Mouse (Mus musculus) heart, adult 2 months (tissue): ENCODE data around the gene Acvrl1. TPM values are rescaled to one million over a fixed set of nuclear protein-coding genes. Genes with fewer than 3 reads are reported as not detected.

ENCODE experiments used
- DNase-seq, 2 experiments: peaks; one replicate each; pipeline ENCODE4 v3.0.0; 2021
- H3K27ac ChIP-seq: fragments of 200-600 bp; 2 replicates; pipeline ENCODE4 v1.8.1; 2022
- H3K27me3 ChIP-seq: fragments of 200-500 bp; 2 replicates; pipeline ENCODE4 v1.6.1; 2012; ENCODE audit warnings: mild to moderate bottlenecking, low read length, inconsistent platforms, mixed read lengths; ENCODE audit not compliant: control insufficient read depth, insufficient read depth
- H3K36me3 ChIP-seq: fragments of 200-500 bp; 2 replicates; pipeline ENCODE4 v1.6.1; 2012; ENCODE audit warnings: low read length, inconsistent platforms; ENCODE audit not compliant: control insufficient read depth, insufficient read depth
- H3K4me1 ChIP-seq: fragments of 200-500 bp; 2 replicates; pipeline ENCODE4 v1.6.1; 2011; ENCODE audit warnings: low read length; ENCODE audit not compliant: control insufficient read depth, insufficient read depth
- H3K4me3 ChIP-seq: fragments of 200-600 bp; 2 replicates; pipeline ENCODE4 v1.8.1; 2022
- H3K79me2 ChIP-seq: fragments of 200-500 bp; replicated peaks from 2 replicates; pipeline ENCODE4 v1.6.1; 2012; ENCODE audit warnings: mild to moderate bottlenecking, inconsistent platforms, low read length, moderate library complexity, mixed read lengths; ENCODE audit not compliant: control insufficient read depth, insufficient read depth
- H3K9ac ChIP-seq: fragments of 200-500 bp; 2 replicates; pipeline ENCODE4 v1.6.1; 2012; ENCODE audit warnings: low read depth, mild to moderate bottlenecking, control low read depth, inconsistent platforms, low read length, mixed read lengths
- CTCF ChIP-seq: fragments of 200-600 bp; IDR thresholded peaks from 2 replicates; pipeline ENCODE4 v1.8.1; 2022; ENCODE audit warnings: antibody characterized with exemption, mild to moderate bottlenecking, moderate library complexity
- EP300 ChIP-seq: fragments of 200-500 bp; IDR thresholded peaks from 2 replicates; pipeline ENCODE4 v1.6.1; 2011; ENCODE audit warnings: low read depth, low read length, control low read depth; ENCODE audit not compliant: insufficient read depth
- POLR2A ChIP-seq: fragments of 200-500 bp; IDR thresholded peaks from 2 replicates; pipeline ENCODE4 v1.6.1; 2011; ENCODE audit warnings: mild to moderate bottlenecking, low read depth, low read length, control low read depth; ENCODE audit not compliant: insufficient read depth
- WGBS: fragments of 180-500 bp; shearing (Covaris S2); methylation state at CpG from one replicate; pipeline ENCODE4 v1.1.7; 2018; 5-methylcytosine and 5-hydroxymethylcytosine counted together
- intact Hi-C: fragments of 180-260 bp; cut with DNase I; formaldehyde crosslinking; loops from one replicate; pipeline ENCODE4 v1.15.1; 2025
- polyA plus RNA-seq: library from polyadenylated mRNA; depleted of rRNA; stranded (reverse); fragments of >200 nt; gene quantifications from 2 replicates; pipeline ENCODE4 v1.2.3, GENCODE M21; 2012
- total RNA-seq, 2 experiments: library from RNA; stranded (reverse); gene quantifications; 2 replicates each; pipeline ENCODE4 v1.2.3; 2021

Acvrl1 gene
- total and polyA plus RNA-seq, 3 experiments: 24.1 to 35.0 (median 29.5) TPM

GRCm38 (mm10) chr15:101163854-101164253 lies 35.5 kb downstream of the Acvrl1 start:
- TF ChIP-seq CTCF (no peak), POLR2A (no peak), EP300 (no peak)
- peak in 1 of 2 experiments; percentile 21 for DNase-seq
- H3K27ac ChIP-seq: no peak overlapping the region
- peaks cover 5% of the 10 kb centered on the region for H3K4me1 ChIP-seq
- H3K9ac ChIP-seq: no peak overlapping the region
- intact Hi-C loops: no loop called here
- H3K4me3 ChIP-seq: no peak overlapping the region
- no peaks in the 10 kb centered on the region for H3K27me3 ChIP-seq
- 69% methylated on average over 5 of the region's 5 CpGs for WGBS
- H3K79me2 ChIP-seq: no peaks in the 10 kb centered on the region
- no peaks in the 10 kb centered on the region for H3K36me3 ChIP-seq

- Histone ChIP-seq H3K4me1 (peaks cover 5% of the 10 kb centered on the region), H3K27ac (no peak overlapping the region), H3K9ac (no peak overlapping the region), H3K27me3 (no peaks in the 10 kb centered on the region), H3K36me3 (no peaks in the 10 kb centered on the region), H3K4me3 (no peak overlapping the region), H3K79me2 (no peaks in the 10 kb centered on the region)
- intact Hi-C loops: no loop called here
- DNase-seq: no peak
- no peak for TF ChIP-seq CTCF
- no peak for TF ChIP-seq POLR2A
- no peak for TF ChIP-seq EP300
- 71% methylated on average over 5 of the region's 5 CpGs for WGBS
These were observed 36.0 kb downstream of the Acvrl1 start for GRCm38 (mm10) chr15:101164291-101164690.

- DNase-seq: no peak
These were observed 37.5 kb downstream of the Acvrl1 start for GRCm38 (mm10) chr15:101165658-101166437.

DNA sequence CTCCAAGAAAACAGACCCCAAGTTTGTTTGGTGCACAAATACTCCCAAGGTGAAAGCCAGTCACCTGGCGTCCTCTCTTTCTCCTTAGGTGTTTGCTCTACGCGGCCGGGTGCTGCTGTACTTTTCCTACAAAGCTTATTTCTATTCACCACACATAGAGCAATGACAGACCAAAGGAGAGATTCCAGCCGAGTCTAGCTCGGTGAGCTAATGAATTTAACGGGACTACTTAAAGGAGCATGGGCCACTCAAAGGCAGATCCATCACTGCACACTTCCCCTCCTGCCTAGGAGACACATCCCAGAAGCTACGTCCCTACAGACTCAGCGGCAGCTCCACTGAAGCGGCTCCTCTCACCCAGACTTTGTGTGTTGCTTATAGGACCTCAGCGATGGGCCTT lies 39.2 kb downstream of the Acvrl1 start:
- intact Hi-C loops: no loop called here
- 80% methylated on average over 11 of the region's 11 CpGs for WGBS
- TF ChIP-seq CTCF (no peak), POLR2A (no peak), EP300 (no peak)
- peaks cover 5% of the 10 kb centered on the region for H3K4me1 ChIP-seq
- H3K36me3 ChIP-seq: no peaks in the 10 kb centered on the region
- no peak overlapping the region for H3K4me3 ChIP-seq
- H3K27ac ChIP-seq: no peak overlapping the region
- no peaks in the 10 kb centered on the region for H3K27me3 ChIP-seq
- DNase-seq: no peak
- H3K9ac ChIP-seq: no peak overlapping the region
- H3K79me2 ChIP-seq: no peaks in the 10 kb centered on the region

More at GRCm38 (mm10) chr15:101165658-101166437, 37.5 kb downstream of the Acvrl1 start:
- H3K9ac ChIP-seq: no peak overlapping the region
- no peaks in the 10 kb centered on the region for H3K36me3 ChIP-seq
- peaks cover 5% of the 10 kb centered on the region for H3K4me1 ChIP-seq
- H3K79me2 ChIP-seq: no peaks in the 10 kb centered on the region
- no peaks in the 10 kb centered on the region for H3K27me3 ChIP-seq
- H3K27ac ChIP-seq: no peak overlapping the region
- 52% methylated on average over 16 of the region's 16 CpGs for WGBS
- intact Hi-C loops: no loop called here
- TF ChIP-seq EP300 (no peak), POLR2A (no peak), CTCF (no peak)
- H3K4me3 ChIP-seq: no peak overlapping the region

DNA sequence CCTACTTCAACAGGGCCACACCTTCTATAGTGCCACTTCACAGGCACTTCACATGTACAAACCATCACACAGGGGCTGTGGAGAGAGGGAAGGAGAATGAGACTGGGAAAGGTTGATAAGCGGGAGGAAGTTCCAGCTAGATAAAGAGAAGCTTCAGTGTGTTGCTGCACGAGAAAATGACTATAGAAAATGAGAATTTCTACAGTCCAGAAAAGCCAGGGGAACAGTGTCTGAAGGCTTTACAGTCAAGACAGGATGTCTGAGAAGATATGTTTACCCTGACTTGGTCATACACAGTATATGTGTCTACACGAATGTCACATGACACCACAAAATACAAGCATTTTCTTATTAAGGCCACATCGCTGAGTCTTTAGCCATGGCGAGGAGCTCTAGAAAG lies 41.6 kb downstream of the Acvrl1 start:
- Histone ChIP-seq H3K27me3 (no peaks in the 10 kb centered on the region), H3K4me1 (0 out of 2 replicates have a peak, but pooled peaks cover 2% of the 10 kb centered on the region), H3K9ac (no peak overlapping the region), H3K79me2 (no peaks in the 10 kb centered on the region; the same call in 1 of the 2 replicates), H3K36me3 (no peaks in the 10 kb centered on the region), H3K4me3 (no peak overlapping the region), H3K27ac (no peak overlapping the region)
- intact Hi-C loops: no loop called here
- TF ChIP-seq CTCF: no peak
- TF ChIP-seq POLR2A: no peak
- no peak for TF ChIP-seq EP300
- 81% methylated on average over 5 of the region's 5 CpGs for WGBS
- no peak for DNase-seq

DNA sequence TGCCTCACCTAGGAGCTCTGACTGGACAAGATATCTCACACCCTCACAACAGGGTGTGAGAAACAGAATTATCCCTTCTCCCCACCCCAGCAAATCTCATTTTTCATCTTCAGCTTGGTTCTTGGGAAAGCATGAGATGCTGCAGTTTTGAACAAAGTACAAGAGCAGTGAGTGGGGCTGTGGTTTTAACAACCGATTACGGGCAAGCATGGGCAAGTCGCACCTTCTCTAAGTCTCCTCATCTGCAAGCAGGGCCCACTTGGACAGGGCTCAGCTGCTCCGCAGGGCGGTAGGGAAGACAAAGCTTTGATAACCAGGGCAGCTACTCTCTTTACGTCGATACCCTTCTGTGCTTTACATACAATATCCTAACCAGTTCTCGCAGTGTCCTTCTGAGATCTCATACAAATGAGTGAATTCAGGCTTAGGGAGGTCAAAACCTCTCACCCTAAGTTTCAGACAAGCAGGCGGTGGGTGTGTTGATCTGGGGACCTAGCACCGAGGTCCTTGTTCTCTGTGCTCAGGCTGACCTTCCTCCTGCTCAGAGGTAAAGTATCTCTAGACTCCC lies 42.2 kb downstream of the Acvrl1 start:
- H3K4me1 ChIP-seq: 0 out of 2 replicates have a peak, but pooled peaks cover 3% of the 10 kb centered on the region
- no peaks in the 10 kb centered on the region for H3K36me3 ChIP-seq
- H3K27ac ChIP-seq: no peak overlapping the region
- intact Hi-C loops: no loop called here
- H3K27me3 ChIP-seq: no peaks in the 10 kb centered on the region
- no peak overlapping the region for H3K4me3 ChIP-seq
- TF ChIP-seq CTCF (no peak), POLR2A (no peak), EP300 (no peak)
- WGBS: 89% methylated on average over 10 of the region's 10 CpGs
- no peaks in the 10 kb centered on the region; the same call in 1 of the 2 replicates for H3K79me2 ChIP-seq
- DNase-seq: no peak
- H3K9ac ChIP-seq: no peak overlapping the region
